Mouse (Mus musculus): Measurements from ENCODE around the gene Pds5a. TPM values are rescaled to one million over a fixed set of nuclear protein-coding genes. Genes with fewer than 3 reads are reported as not detected.
"Not testable (repeated sequence)": the region's sequence is repeated elsewhere in the genome, so short reads cannot be mapped to it uniquely, and the experiment has no call there.

The Pds5a gene
- total RNA-seq, 1 experiment: 161 TPM

DNA sequence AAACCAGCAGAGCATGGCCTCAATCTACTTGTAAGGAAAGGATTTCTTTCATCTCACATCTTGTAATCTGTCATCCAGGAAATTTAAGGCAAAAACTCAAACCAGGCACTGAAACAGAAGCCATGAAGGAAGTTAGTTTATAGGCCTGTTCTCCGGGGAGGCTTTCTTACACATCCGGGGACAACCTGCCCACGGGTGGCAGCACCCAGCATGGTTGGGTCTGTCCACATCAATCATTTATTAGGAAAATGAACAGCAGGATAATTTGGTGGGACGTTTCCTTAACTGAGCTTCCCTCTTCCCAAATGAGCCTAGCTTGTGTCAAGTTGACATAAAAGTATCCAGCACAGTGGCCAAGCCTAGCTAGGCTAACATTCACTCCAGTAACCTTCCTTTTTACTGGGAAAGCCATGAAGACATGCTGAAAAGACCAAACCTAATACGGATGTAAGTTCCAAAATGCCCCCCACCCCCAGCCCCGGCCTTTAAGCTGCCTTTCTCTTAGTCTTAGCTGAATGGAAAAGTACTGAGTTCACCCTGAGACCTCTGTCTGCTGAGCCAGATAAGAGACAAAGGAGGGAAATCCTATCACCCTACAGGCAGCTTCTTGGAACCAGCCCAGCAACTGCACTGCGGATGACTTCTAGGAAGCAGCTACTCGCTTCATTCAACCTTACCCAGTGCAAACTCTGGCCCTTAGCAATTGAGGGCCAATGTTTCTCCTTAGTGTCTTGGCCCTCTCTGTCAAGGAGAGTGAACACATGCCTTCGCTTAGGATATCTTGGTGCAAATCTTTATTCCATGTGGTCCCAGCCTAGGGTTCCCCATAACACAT lies 33.3 kb upstream of the Pds5a start:
- TF ChIP-seq ZNF384 (IDR thresholded peaks at IDR 0.05; ENCODE audit: low read depth, low read length) (no peak), HCFC1 (IDR thresholded peaks at IDR 0.05; ENCODE audit: borderline replicate concordance, insufficient read depth, low read length) (no peak), CHD2 (IDR thresholded peaks at IDR 0.05; ENCODE audit: low read depth, low read length) (no peak), ZC3H11A (IDR thresholded peaks at IDR 0.05; ENCODE audit: borderline replicate concordance, low read depth, low read length) (no peak)
- in situ Hi-C loops (cut with MboI; ENCODE audit: low sequenced_read_pairs in 2 of 2, unreplicated experiment in 2 of 2): no loop called here
- Histone ChIP-seq H3K4me1 (ENCODE audit: control insufficient read depth in 2 of 2, insufficient read depth in 2 of 2, low read length in 2 of 2, poor library complexity in 1 of 2) (peaks cover 0 to 2% of the 10 kb centered on the region in 2 experiments; a peak in 1 of 4 replicates), H3K27ac (ENCODE audit: insufficient read depth, low read depth, low read length, poor library complexity, severe bottlenecking) (no peak overlapping the region), H3K9me3 (ENCODE audit: control insufficient read depth, insufficient read depth, low read depth, low read length) (no peaks in the 10 kb centered on the region), H3K36me3 (ENCODE audit: control insufficient read depth, insufficient read depth, low read length, poor library complexity, severe bottlenecking) (no peaks in the 10 kb centered on the region), H3K9ac (ENCODE audit: insufficient read depth, low read depth, low read length, poor library complexity, severe bottlenecking) (no peak overlapping the region; the same call in 1 of the 2 replicates), H3K4me3 (ENCODE audit: insufficient read depth in 1 of 2, low read depth in 1 of 2, low read length in 2 of 2, poor library complexity in 1 of 2, severe bottlenecking in 1 of 2) (no peak overlapping the region)
- no peak for DNase-seq (ENCODE audit: low read depth, low spot score)

DNA sequence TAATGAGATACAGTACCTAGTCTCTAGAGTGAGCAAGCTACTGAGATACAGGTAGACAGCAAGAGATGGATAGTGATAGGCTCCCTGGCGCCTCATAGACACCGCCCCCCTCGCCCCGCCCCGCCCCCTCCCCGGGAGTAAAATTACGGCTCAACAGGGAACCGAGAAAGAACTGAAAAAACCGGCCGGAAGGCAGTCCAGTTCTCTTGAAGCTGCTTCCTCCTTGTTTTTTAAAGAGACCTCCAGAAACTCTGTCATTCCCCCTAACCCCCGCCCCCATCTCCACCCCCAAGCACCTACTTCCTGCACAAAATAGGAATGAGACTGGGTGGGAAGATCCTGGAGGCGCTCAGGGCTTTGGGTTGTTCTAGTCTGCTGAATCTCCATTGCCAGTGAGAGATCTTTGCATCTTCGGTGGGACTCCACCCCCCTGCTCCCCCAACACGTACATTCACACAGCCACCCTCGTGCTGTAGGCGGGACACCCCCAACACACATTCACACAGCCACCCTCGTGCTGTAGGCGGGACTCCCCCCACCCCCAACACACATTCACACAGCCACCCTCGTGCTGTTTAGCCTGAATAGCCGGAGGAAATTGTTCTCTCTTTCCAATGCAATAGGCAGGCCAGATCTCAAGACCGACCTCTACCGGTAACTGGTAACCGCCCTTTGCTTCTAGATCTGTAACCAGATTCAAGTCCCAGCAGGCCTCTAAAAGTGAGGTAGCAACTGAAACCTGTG lies 26.4 kb upstream of the Pds5a start:
- peak; percentile 83 for DNase-seq (ENCODE audit: low read depth, low spot score)
- peak overlapping the region; percentile 48 to 59 for H3K4me3 ChIP-seq (ENCODE audit: insufficient read depth in 1 of 2, low read depth in 1 of 2, low read length in 2 of 2, poor library complexity in 1 of 2, severe bottlenecking in 1 of 2)
- peak overlapping the region; percentile 65 for H3K9ac ChIP-seq (ENCODE audit: insufficient read depth, low read depth, low read length, poor library complexity, severe bottlenecking)
- in situ Hi-C loops (cut with MboI; ENCODE audit: low sequenced_read_pairs in 2 of 2, unreplicated experiment in 2 of 2): no loop called here
- H3K36me3 ChIP-seq (ENCODE audit: control insufficient read depth, insufficient read depth, low read length, poor library complexity, severe bottlenecking): no peaks in the 10 kb centered on the region
- no peaks in the 10 kb centered on the region for H3K9me3 ChIP-seq (ENCODE audit: control insufficient read depth, insufficient read depth, low read depth, low read length)
- TF ChIP-seq ZNF384 (IDR thresholded peaks at IDR 0.05; ENCODE audit: low read depth, low read length) (no peak), HCFC1 (IDR thresholded peaks at IDR 0.05; ENCODE audit: borderline replicate concordance, insufficient read depth, low read length) (no peak), MAFK (IDR thresholded peaks at IDR 0.05; ENCODE audit: insufficient read depth, low read depth, low read length) (no peak), ZC3H11A (IDR thresholded peaks at IDR 0.05; ENCODE audit: borderline replicate concordance, low read depth, low read length) (no peak)
- H3K27ac ChIP-seq (ENCODE audit: insufficient read depth, low read depth, low read length, poor library complexity, severe bottlenecking): peak overlapping the region; percentile 98
- H3K4me1 ChIP-seq (ENCODE audit: control insufficient read depth in 2 of 2, insufficient read depth in 2 of 2, low read length in 2 of 2, poor library complexity in 1 of 2): peaks cover 2 to 9% of the 10 kb centered on the region in 2 experiments; a peak in 3 of 4 replicates

- TF ChIP-seq ZNF384 (IDR thresholded peaks at IDR 0.05; ENCODE audit: low read depth, low read length) (no peak), HCFC1 (IDR thresholded peaks at IDR 0.05; ENCODE audit: borderline replicate concordance, insufficient read depth, low read length) (no peak), CHD2 (IDR thresholded peaks at IDR 0.05; ENCODE audit: low read depth, low read length) (no peak), ZC3H11A (IDR thresholded peaks at IDR 0.05; ENCODE audit: borderline replicate concordance, low read depth, low read length) (no peak), MAFK (IDR thresholded peaks at IDR 0.05; ENCODE audit: insufficient read depth, low read depth, low read length) (no peak)
- in situ Hi-C loops (cut with MboI; ENCODE audit: low sequenced_read_pairs in 2 of 2, unreplicated experiment in 2 of 2): no loop called here
- H3K4me1 ChIP-seq (ENCODE audit: control insufficient read depth in 2 of 2, insufficient read depth in 2 of 2, low read length in 2 of 2, poor library complexity in 1 of 2): peaks cover 0 to 3% of the 10 kb centered on the region in 2 experiments; a peak in 2 of 4 replicates
- H3K36me3 ChIP-seq (ENCODE audit: control insufficient read depth, insufficient read depth, low read length, poor library complexity, severe bottlenecking): no peaks in the 10 kb centered on the region
- no peak overlapping the region for H3K27ac ChIP-seq (ENCODE audit: insufficient read depth, low read depth, low read length, poor library complexity, severe bottlenecking)
- DNase-seq (ENCODE audit: low read depth, low spot score): no peak
- H3K9me3 ChIP-seq (ENCODE audit: control insufficient read depth, insufficient read depth, low read depth, low read length): no peaks in the 10 kb centered on the region
- no peak overlapping the region for H3K4me3 ChIP-seq (ENCODE audit: insufficient read depth in 1 of 2, low read depth in 1 of 2, low read length in 2 of 2, poor library complexity in 1 of 2, severe bottlenecking in 1 of 2)
- no peak overlapping the region for H3K9ac ChIP-seq (ENCODE audit: insufficient read depth, low read depth, low read length, poor library complexity, severe bottlenecking)
These were observed 20.3 kb upstream of the Pds5a start for GRCm38 (mm10) chr5:65718368-65718767.

GRCm38 (mm10) chr5:65717903-65718211 lies 19.8 kb upstream of the Pds5a start:
- H3K36me3 ChIP-seq (ENCODE audit: control insufficient read depth, insufficient read depth, low read length, poor library complexity, severe bottlenecking); DNase-seq (ENCODE audit: low read depth, low spot score); H3K4me1 ChIP-seq (ENCODE audit: control insufficient read depth in 2 of 2, insufficient read depth in 2 of 2, low read length in 2 of 2, poor library complexity in 1 of 2); H3K4me3 ChIP-seq (ENCODE audit: insufficient read depth in 1 of 2, low read depth in 1 of 2, low read length in 2 of 2, poor library complexity in 1 of 2, severe bottlenecking in 1 of 2); H3K9ac ChIP-seq (ENCODE audit: insufficient read depth, low read depth, low read length, poor library complexity, severe bottlenecking); H3K9me3 ChIP-seq (ENCODE audit: control insufficient read depth, insufficient read depth, low read depth, low read length); H3K27ac ChIP-seq (ENCODE audit: insufficient read depth, low read depth, low read length, poor library complexity, severe bottlenecking); in situ Hi-C loops (cut with MboI; ENCODE audit: low sequenced_read_pairs in 2 of 2, unreplicated experiment in 2 of 2): not testable (repeated sequence)

Data from ES-E14 (cell line).